Mouse (Mus musculus): ENCODE data around the gene Vps35l.

Vps35l gene

DNA sequence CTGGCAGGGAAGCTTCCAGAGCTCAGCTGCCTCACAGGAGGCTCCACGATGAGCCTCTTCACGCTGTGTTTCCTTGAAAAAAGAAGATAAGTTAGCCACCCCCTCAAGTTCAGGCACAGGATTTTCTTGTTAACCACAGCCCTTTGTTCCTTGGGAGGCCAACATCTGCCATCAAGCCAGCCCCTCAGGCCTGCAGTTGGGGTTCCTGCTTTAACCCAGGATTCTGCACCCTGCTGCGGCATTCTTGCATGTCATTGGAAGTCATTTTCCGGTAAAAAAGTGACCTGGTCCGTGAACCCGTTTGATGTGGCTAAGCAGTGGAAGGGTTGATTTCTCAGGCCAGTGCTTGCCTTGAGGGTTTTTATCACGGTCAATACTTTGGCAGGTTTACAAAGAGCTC is 84.4 kb downstream of the Vps35l start:
- no peak for DNase-seq

GRCm38 (mm10) chr7:118827975-118828416 is 88.0 kb downstream of the Vps35l start:
- no peak for DNase-seq

GRCm38 (mm10) chr7:118837901-118838300 is 97.9 kb downstream of the Vps35l start:
- no peak for DNase-seq

DNA sequence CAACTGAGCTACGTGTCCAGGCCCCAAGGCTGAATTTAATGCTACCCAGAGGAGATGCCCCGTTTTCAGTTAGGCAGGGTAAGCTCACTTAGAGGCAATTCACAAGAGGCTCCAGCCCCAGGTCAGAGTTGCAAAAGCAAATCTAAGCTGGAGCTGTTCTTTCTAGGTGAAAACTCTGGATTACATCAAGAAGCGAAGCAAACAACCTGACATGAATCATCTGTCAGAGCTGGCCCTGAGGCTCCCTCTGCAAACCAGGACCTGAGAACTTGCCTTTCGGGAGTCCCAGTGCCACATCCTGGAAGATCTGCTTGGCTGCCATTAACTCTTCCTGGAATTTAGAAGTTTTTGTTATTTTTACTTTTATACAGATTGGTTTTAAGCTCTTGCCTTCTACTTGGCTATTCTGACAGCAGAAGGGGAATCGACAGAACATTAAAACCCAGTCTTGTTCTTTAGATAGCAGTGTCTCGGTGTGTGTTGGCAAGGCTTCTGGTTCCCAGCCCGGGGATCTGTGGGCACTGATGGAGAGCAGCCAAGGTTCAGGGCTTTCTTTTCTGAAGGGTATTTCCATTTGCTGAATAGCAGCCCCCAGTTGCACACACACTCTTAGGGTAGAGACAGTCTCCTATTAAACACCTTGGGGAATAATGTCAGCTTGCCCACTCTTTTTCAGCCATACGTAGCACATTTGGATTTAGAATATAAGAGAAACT is 101.2 kb downstream of the Vps35l start:
- no peak for DNase-seq

GRCm38 (mm10) chr7:118841796-118842195 is 101.8 kb downstream of the Vps35l start:
- no peak for DNase-seq

DNA sequence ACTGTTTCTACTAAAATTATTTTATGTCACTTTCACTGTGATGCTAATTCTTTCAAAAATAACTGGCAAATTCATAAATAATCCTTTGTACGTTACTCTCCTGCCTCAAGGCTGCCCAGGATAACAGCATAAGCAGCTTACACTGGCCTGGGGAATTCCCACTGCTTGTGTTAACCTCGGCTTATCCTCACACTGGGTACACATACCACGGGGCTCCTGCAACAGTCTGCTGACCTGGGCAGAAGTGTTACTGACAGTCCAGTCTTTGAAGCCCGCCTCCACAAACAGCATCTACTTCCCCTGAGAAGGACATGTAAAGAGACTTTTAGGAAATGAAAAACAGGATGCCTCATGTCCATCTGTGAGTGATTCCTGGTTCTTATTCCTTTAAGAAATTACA is 102.9 kb downstream of the Vps35l start:
- DNase-seq, result no peak

- DNase-seq, result no peak
These were observed 105.1 kb downstream of the Vps35l start for GRCm38 (mm10) chr7:118845141-118845540.

GRCm38 (mm10) chr7:118846329-118846728 is 106.3 kb downstream of the Vps35l start:
- DNase-seq, result no peak

- peak; percentile 81 for DNase-seq
These were observed 108.8 kb downstream of the Vps35l start for GRCm38 (mm10) chr7:118848796-118849195.

DNA sequence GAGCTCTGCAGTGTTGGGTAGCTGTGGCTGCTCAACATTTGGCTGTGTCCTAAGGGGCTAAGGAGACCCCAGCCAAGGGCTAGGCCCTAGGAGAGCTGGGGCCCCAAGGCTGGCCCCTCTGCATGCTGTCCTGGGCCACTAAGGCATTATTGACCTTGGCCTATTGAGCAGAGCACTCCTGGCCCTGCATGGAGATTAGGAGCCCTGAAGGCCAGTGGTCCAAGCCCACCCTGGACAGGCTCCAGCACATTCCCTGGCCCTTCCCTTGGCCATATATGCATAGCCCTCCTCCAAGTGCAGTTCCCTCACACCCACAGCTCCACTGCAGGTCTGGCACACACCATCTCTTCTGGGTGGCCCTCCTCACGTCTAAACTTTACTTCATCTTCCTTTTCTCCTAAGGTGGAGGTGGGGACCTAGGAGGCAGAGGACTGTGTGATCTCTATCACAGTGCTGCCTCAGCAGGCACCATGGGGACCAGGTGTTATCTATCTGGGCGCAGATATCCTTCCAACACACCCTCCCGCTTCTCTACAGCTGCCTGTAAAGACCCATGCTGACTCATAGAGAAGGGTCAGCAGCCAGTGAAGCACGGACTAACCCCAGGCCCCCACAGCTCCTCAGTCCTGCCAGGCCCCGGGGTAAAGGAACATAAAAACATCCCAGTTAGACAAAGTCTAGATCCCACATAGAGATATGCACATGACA is 109.7 kb downstream of the Vps35l start:
- DNase-seq, result no peak

DNA sequence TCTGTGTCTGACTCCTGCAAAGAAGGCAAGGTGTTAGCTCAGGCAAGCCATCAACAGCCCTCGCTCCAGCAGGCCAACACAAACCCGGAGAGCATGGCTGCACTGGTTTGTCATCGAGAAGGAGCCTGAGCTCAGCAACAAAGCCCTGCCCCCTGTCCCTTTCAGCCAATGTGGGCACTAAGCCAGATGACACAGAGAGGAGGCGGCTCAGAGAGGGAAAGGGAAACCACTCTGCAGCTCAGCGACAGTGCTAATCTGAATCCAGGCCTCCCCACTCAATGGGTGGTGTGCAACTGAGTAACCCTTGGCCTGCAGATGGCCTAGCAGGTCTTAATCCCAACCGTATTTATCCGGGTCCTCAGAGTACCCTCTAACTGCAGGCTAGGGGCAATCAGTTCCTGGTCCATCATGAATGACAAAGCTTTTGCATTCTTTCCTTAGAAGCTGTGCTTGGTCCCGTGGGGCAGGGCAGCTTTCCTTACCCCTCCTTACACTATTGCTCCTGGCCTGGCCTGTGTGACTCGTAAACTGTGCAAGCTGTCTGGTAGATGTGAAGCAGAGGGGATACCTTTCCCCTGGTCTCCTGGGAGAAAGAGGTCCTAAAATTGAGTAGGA is 110.8 kb downstream of the Vps35l start:
- DNase-seq, result no peak

DNA sequence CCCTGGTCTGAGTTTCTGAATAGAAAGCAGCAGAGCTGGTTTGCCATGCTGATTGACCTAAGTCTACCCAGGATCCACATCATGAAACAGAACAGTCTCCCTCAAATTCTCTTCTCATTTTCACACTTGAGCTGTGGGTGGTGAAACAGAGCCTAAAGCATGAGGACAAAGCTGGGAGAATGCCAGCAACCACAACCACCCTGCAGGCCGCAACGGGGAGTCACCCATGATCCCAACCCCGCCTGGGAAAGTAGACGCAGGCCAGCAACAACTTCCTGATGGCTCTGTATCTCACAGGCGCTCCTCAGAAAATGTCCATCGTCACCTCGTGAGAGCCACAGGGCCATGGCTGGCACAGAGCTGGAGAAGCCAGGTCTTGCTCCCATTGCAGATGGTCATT is 111.5 kb downstream of the Vps35l start:
- DNase-seq, result peak; percentile 20

DNA sequence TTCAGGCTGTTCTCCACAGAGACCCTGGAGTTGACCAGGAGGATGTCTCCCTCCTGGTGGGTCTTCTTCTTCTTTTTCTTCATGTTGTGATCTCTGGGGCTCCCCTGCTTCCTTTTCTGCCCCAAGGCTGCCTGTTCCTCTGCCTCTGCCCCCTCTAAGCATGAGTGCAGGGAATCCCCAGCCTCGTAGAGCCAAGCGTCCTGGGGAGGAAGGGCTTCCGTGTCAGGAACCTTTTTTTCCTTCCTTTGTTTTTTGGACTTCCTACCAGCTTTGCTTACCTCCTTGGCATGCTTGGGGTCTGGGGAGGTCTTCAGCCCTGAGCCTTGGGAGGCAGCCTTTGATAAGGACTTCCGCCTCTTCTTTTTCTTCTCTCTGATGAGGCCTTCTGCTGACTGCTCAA is 112.6 kb downstream of the Vps35l start:
- DNase-seq, result no peak

- no peak for DNase-seq
These were observed 114.6 kb downstream of the Vps35l start for GRCm38 (mm10) chr7:118854606-118855005.

DNA sequence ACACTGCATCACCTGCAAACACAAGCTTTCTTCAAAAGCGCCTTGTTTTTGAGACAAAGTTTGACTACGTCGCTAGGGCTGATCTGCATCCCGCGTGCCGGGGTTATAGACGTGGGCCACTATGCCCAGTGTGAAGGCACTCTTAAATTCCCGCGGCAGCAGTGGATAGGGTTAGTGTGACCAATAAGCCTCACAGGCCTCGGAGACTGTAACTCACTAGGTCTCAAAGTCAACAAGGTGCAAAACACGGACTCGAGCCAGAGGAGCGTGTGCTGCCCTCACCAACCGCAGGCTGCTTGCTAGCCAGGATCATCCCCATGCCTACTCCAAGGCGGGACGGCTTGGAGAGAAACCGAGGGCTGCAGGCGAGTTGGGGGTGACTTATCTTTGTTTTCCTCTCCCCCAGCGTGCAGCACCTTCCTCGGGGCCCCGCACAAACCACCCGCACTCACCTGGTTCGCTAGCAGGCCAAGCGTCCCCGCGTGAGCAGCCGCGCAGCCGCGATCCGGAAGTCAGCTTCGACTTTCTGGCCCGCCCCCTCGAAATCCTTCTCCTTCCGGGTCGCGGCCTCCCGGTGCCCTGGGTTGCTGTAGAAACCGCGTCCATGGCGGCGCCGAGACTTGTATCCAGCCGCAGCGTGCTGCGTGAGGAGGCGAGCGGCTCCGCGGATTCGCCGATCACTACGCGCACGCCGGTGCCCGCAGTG is 115.3 kb downstream of the Vps35l start, which contains the start of gene Iqck:
Gene Iqck, plus strand, starts transcription at position 582 of the 706 bp plus-strand sequence.
- peak; percentile 91 for DNase-seq

DNA sequence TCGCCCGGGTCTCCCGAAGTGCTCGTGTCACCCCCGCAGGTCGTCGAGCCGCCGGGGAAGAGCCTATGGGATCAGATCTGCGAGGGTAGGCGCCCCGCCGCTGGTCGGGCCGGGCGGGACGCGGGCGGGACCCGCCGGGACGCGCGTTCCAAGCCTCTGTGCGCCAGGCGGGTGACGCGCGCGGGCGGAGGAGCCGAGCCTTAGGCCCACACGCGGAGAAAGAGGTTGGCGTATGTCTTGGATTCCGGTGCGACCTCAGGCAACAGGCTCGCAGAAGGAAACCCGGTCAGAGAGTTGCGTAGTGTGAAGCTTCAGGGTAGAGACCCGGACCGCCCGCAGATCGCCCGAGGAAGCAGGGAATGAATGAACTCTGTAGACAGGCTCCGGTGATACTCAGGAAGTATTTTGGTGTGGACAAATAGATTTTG is 115.9 kb downstream of the Vps35l start, which contains the start of gene Knop1:
Gene Knop1, minus strand, starts transcription at position 378 of the 428 bp plus-strand sequence.
- DNase-seq, result no peak

GRCm38 (mm10) chr7:118858640-118859039 is 118.6 kb downstream of the Vps35l start:
- no peak for DNase-seq

- DNase-seq, result no peak
These were observed 125.3 kb downstream of the Vps35l start for GRCm38 (mm10) chr7:118865362-118865761.

- no peak for DNase-seq
These were observed 139.5 kb downstream of the Vps35l start for GRCm38 (mm10) chr7:118879466-118880029.

DNA sequence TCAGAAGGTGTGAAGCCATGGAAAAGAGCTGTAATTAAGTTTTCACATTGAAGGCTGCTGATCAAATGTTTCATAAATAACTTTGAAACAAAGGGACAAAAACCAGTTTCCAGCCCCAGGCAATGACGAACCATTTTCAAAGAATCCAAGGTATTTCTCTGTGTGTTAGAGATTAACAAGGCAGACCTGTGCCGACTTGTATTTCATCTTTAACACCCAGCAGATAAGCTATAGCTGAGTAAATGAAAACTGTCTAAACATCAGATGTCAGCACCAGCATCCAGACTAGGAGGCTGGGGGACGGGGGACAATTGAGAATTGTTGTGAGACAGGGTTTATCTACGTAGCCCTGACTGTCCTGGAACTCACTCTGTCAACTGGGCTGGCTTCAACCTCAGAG is 143.9 kb downstream of the Vps35l start:
- no peak for DNase-seq

DNA sequence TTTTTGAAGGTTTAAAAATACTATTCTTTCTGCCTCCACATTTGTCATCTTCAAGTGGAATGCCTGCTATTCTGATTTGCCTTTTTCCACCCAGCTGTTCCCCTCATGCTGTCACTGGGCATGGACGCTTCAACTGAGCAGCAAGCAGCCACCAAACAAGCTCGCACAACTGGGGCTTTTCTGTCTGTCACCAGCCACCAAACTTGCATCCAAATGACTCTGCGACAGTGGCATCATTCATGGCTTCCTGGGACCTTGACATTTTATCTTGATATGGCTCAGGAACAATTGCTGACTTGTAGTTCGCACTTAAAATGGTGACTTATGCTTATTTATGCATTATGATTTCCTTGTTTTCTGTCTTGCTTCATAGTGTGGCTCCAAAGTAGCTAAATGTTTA is 144.9 kb downstream of the Vps35l start:
- no peak for DNase-seq

DNA sequence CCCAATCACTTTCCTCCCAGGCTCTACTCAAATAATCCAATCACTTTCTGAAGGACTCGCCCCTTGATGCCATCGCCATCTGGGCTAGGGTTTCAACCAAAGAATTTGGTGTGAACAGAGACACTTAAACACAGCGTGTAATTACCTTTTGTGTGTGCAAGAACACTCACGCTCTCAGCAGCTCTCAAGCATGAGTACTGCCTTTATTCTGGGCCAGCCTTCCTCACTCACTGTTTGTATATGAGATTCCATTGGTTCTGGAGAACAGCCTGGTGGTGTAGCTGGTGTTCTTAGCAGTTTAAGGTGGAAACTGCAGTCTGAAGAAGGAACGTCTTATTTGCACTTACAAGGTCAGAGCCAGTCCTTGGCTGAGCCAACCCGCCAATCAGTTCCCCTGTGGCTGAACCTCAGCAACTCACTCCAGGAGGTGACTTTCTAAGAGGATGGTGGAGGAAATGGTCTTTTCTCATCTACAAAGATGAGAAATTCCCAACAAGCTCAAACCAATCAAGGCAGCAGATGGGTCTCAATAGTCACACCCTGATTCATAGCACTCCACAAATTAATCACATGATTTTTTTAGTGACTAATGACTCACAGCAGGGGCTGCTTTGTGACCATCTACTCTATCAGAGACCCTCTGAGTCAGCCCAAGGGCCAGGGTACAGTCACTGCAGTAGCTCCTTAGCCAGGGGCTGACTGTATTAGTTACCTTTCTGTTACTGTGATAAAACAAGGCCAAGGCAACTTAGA is 147.5 kb downstream of the Vps35l start:
- no peak for DNase-seq

Measured in kidney, adult 9 months (tissue).